Mouse (Mus musculus): Measurements from ENCODE around the gene Samd10. TPM values are rescaled to one million over a fixed set of nuclear protein-coding genes. Genes with fewer than 3 reads are reported as not detected.
A peak's percentile ranks its signal among the peaks of the same experiment; 100 is the strongest.

Samd10 gene
- total RNA-seq (2021): 1 to 10 TPM; 1.6 to 2.3 TPM
- long read RNA-seq, experiment 1: 0 reads
- long read RNA-seq, experiment 2, partial matches to known transcripts: 0 of 2 reads
- long read RNA-seq, experiment 2, other reads (novel, unspliced or antisense): 0 of 2 reads

- peak; percentile 55 to 63 for DNase-seq
Observed at GRCm38 (mm10) chr2:181598454-181599351, at the start of gene Samd10. TSS of gene Samd10 (minus strand) at chr2:181599212.

- no peak for DNase-seq
Observed at GRCm38 (mm10) chr2:181646626-181647472, 47.8 kb upstream of the Samd10 start.

- DNase-seq: no peak
Observed at GRCm38 (mm10) chr2:181645666-181646065, 46.7 kb upstream of the Samd10 start.

- DNase-seq: peak; percentile 37 to 50
Observed at GRCm38 (mm10) chr2:181644361-181644760, 45.3 kb upstream of the Samd10 start.

- no peak for DNase-seq
Observed at GRCm38 (mm10) chr2:181635865-181636264, 36.9 kb upstream of the Samd10 start.

GRCm38 (mm10) chr2:181632624-181633023, 33.6 kb upstream of the Samd10 start:
- DNase-seq: no peak

GRCm38 (mm10) chr2:181628471-181628870, 29.5 kb upstream of the Samd10 start:
- no peak for DNase-seq

GRCm38 (mm10) chr2:181623401-181623800, 24.4 kb upstream of the Samd10 start:
- DNase-seq: peak; percentile 7 to 42

GRCm38 (mm10) chr2:181618761-181619495, 19.9 kb upstream of the Samd10 start:
- DNase-seq: no peak

- no peak for DNase-seq
Observed at GRCm38 (mm10) chr2:181602367-181602766, 3.4 kb upstream of the Samd10 start.

- no peak for DNase-seq
Observed at GRCm38 (mm10) chr2:181601751-181602145, 2.7 kb upstream of the Samd10 start.

GRCm38 (mm10) chr2:181600828-181601750, 2.1 kb upstream of the Samd10 start:
- peak; percentile 97 for DNase-seq

- DNase-seq: no peak
Observed at GRCm38 (mm10) chr2:181600226-181600758, 1.3 kb upstream of the Samd10 start.

- DNase-seq: no peak
Observed at GRCm38 (mm10) chr2:181597378-181598061, 1.5 kb downstream of the Samd10 start.

GRCm38 (mm10) chr2:181596221-181596960, 2.6 kb downstream of the Samd10 start:
- no peak for DNase-seq

GRCm38 (mm10) chr2:181594946-181595696, 3.9 kb downstream of the Samd10 start:
- DNase-seq: peak; percentile 54 to 61

- no peak for DNase-seq
Observed at GRCm38 (mm10) chr2:181593937-181594336, 5.1 kb downstream of the Samd10 start.

GRCm38 (mm10) chr2:181593042-181593421, 6.0 kb downstream of the Samd10 start:
- DNase-seq: no peak

All from heart, adult 18-20 months (tissue).